Mouse (Mus musculus): ENCODE results near the gene St6galnac1. TPM values are rescaled to one million over a fixed set of nuclear protein-coding genes. Genes with fewer than 3 reads are reported as not detected.
"Not testable (repeated sequence)": the region's sequence is repeated elsewhere in the genome, so short reads cannot be mapped to it uniquely, and the experiment has no call there.

Gene St6galnac1
- polyA plus RNA-seq, 2 experiments, result not detected

- no peak overlapping the region for H3K4me2 ChIP-seq (ENCODE audit: low read depth)
- H3K4me1 ChIP-seq (replicated peaks; ENCODE audit: control insufficient read depth in 2 of 2, insufficient read depth in 2 of 2, low read length in 1 of 2), result no peaks in the 10 kb centered on the region
- DNase-seq (ENCODE audit: low read depth in 3 of 3, low spot score in 3 of 3) (no peak), ATAC-seq (ENCODE audit: insufficient read depth) (no peak)
- no peaks in the 10 kb centered on the region for H3K9me3 ChIP-seq (ENCODE audit: control insufficient read depth, low read length)
- WGBS (ENCODE audit: insufficient replicate concordance), result 67% methylated on average over 2 of the region's 2 CpGs
- no peak for TF ChIP-seq CTCF (IDR thresholded peaks at IDR 0.05; ENCODE audit: low read depth)
- no peak for TF ChIP-seq EP300 (IDR thresholded peaks at IDR 0.05; ENCODE audit: low read depth)
- H3K36me3 ChIP-seq (replicated peaks; ENCODE audit: control insufficient read depth, insufficient read depth, low read depth), result no peaks in the 10 kb centered on the region
- H3K9ac ChIP-seq (replicated peaks), result no peak overlapping the region
- H3K4me3 ChIP-seq (ENCODE audit: insufficient read depth in 1 of 2, low read depth in 2 of 2, low read length in 2 of 2), result no peak overlapping the region
- H3K27me3 ChIP-seq (ENCODE audit: control insufficient read depth, insufficient read depth, low read length), result no peaks in the 10 kb centered on the region
- H3K27ac ChIP-seq, result no peak overlapping the region
Measured at GRCm38 (mm10) chr11:116764946-116765345, 10.4 kb downstream of the St6galnac1 start.

- H3K36me3 ChIP-seq (replicated peaks; ENCODE audit: control insufficient read depth, insufficient read depth, low read depth), result no peaks in the 10 kb centered on the region
- H3K4me3 ChIP-seq (ENCODE audit: insufficient read depth in 1 of 2, low read depth in 2 of 2, low read length in 2 of 2), result no peak overlapping the region
- no peak for TF ChIP-seq EP300 (IDR thresholded peaks at IDR 0.05; ENCODE audit: low read depth)
- no peak for TF ChIP-seq CTCF (IDR thresholded peaks at IDR 0.05; ENCODE audit: low read depth)
- no peak overlapping the region for H3K4me2 ChIP-seq (ENCODE audit: low read depth)
- H3K9ac ChIP-seq (replicated peaks), result no peak overlapping the region
- DNase-seq (ENCODE audit: low read depth in 3 of 3, low spot score in 3 of 3), result no peak
- H3K4me1 ChIP-seq (replicated peaks; ENCODE audit: control insufficient read depth in 2 of 2, insufficient read depth in 2 of 2, low read length in 1 of 2), result no peaks in the 10 kb centered on the region
- no peak overlapping the region for H3K27ac ChIP-seq
- no peaks in the 10 kb centered on the region for H3K27me3 ChIP-seq (ENCODE audit: control insufficient read depth, insufficient read depth, low read length)
- H3K9me3 ChIP-seq (ENCODE audit: control insufficient read depth, low read length), result no peaks in the 10 kb centered on the region
- no peak for ATAC-seq (ENCODE audit: insufficient read depth)
- 74% methylated on average over 7 of the region's 7 CpGs for WGBS (ENCODE audit: insufficient replicate concordance)
Measured at GRCm38 (mm10) chr11:116764346-116764745, 11.0 kb downstream of the St6galnac1 start.

GRCm38 (mm10) chr11:116755191-116755590 lies 20.1 kb downstream of the St6galnac1 start:
- DNase-seq (ENCODE audit: low read depth in 3 of 3, low spot score in 3 of 3) (no peak), ATAC-seq (ENCODE audit: insufficient read depth) (no peak)
- Histone ChIP-seq H3K36me3 (replicated peaks; ENCODE audit: control insufficient read depth, insufficient read depth, low read depth) (no peaks in the 10 kb centered on the region), H3K4me1 (replicated peaks; ENCODE audit: control insufficient read depth in 2 of 2, insufficient read depth in 2 of 2, low read length in 1 of 2) (no peaks in the 10 kb centered on the region), H3K9ac (replicated peaks) (no peak overlapping the region), H3K4me2 (ENCODE audit: low read depth) (no peak overlapping the region), H3K27me3 (ENCODE audit: control insufficient read depth, insufficient read depth, low read length) (no peaks in the 10 kb centered on the region), H3K9me3 (ENCODE audit: control insufficient read depth, low read length) (no peaks in the 10 kb centered on the region), H3K4me3 (ENCODE audit: insufficient read depth in 1 of 2, low read depth in 2 of 2, low read length in 2 of 2) (no peak overlapping the region), H3K27ac (no peak overlapping the region)
- 59% methylated on average over 4 of the region's 4 CpGs for WGBS (ENCODE audit: insufficient replicate concordance)
- TF ChIP-seq CTCF (IDR thresholded peaks at IDR 0.05; ENCODE audit: low read depth) (no peak), EP300 (IDR thresholded peaks at IDR 0.05; ENCODE audit: low read depth) (no peak)

- Histone ChIP-seq H3K4me2 (ENCODE audit: low read depth) (no peak overlapping the region), H3K27ac (no peak overlapping the region), H3K4me1 (replicated peaks; ENCODE audit: control insufficient read depth in 2 of 2, insufficient read depth in 2 of 2, low read length in 1 of 2) (no peaks in the 10 kb centered on the region), H3K9ac (replicated peaks) (no peak overlapping the region), H3K4me3 (ENCODE audit: insufficient read depth in 1 of 2, low read depth in 2 of 2, low read length in 2 of 2) (no peak overlapping the region), H3K9me3 (ENCODE audit: control insufficient read depth, low read length) (no peaks in the 10 kb centered on the region), H3K36me3 (replicated peaks; ENCODE audit: control insufficient read depth, insufficient read depth, low read depth) (no peaks in the 10 kb centered on the region), H3K27me3 (ENCODE audit: control insufficient read depth, insufficient read depth, low read length) (no peaks in the 10 kb centered on the region)
- TF ChIP-seq CTCF (IDR thresholded peaks at IDR 0.05; ENCODE audit: low read depth) (no peak), EP300 (IDR thresholded peaks at IDR 0.05; ENCODE audit: low read depth) (no peak)
- ATAC-seq (ENCODE audit: insufficient read depth), result no peak
- WGBS (ENCODE audit: insufficient replicate concordance), result 46% methylated on average over 5 of the region's 5 CpGs
- DNase-seq (ENCODE audit: low read depth in 3 of 3, low spot score in 3 of 3), result no peak
Measured at GRCm38 (mm10) chr11:116753674-116754470, 21.4 kb downstream of the St6galnac1 start.

- H3K4me2 ChIP-seq (ENCODE audit: low read depth), result no peak overlapping the region
- H3K27me3 ChIP-seq (ENCODE audit: control insufficient read depth, insufficient read depth, low read length), result no peaks in the 10 kb centered on the region
- no peak overlapping the region for H3K27ac ChIP-seq
- DNase-seq (ENCODE audit: low read depth in 3 of 3, low spot score in 3 of 3), result no peak
- no peaks in the 10 kb centered on the region for H3K36me3 ChIP-seq (replicated peaks; ENCODE audit: control insufficient read depth, insufficient read depth, low read depth)
- TF ChIP-seq CTCF (IDR thresholded peaks at IDR 0.05; ENCODE audit: low read depth) (no peak), EP300 (IDR thresholded peaks at IDR 0.05; ENCODE audit: low read depth) (no peak)
- no peaks in the 10 kb centered on the region for H3K9me3 ChIP-seq (ENCODE audit: control insufficient read depth, low read length)
- WGBS (ENCODE audit: insufficient replicate concordance), result 51% methylated on average over 8 of the region's 8 CpGs
- H3K9ac ChIP-seq (replicated peaks), result no peak overlapping the region
- no peak overlapping the region for H3K4me3 ChIP-seq (ENCODE audit: insufficient read depth in 1 of 2, low read depth in 2 of 2, low read length in 2 of 2)
- no peaks in the 10 kb centered on the region for H3K4me1 ChIP-seq (replicated peaks; ENCODE audit: control insufficient read depth in 2 of 2, insufficient read depth in 2 of 2, low read length in 1 of 2)
- ATAC-seq (ENCODE audit: insufficient read depth), result no peak
Measured at GRCm38 (mm10) chr11:116749733-116750132, 25.6 kb downstream of the St6galnac1 start.

GRCm38 (mm10) chr11:116748692-116749091 lies 26.6 kb downstream of the St6galnac1 start:
- H3K9ac ChIP-seq (replicated peaks); H3K27ac ChIP-seq; H3K9me3 ChIP-seq (ENCODE audit: control insufficient read depth, low read length); DNase-seq (ENCODE audit: low read depth in 3 of 3, low spot score in 3 of 3); H3K4me2 ChIP-seq (ENCODE audit: low read depth); H3K36me3 ChIP-seq (replicated peaks; ENCODE audit: control insufficient read depth, insufficient read depth, low read depth); H3K27me3 ChIP-seq (ENCODE audit: control insufficient read depth, insufficient read depth, low read length); ATAC-seq (ENCODE audit: insufficient read depth); H3K4me3 ChIP-seq (ENCODE audit: insufficient read depth in 1 of 2, low read depth in 2 of 2, low read length in 2 of 2); H3K4me1 ChIP-seq (replicated peaks; ENCODE audit: control insufficient read depth in 2 of 2, insufficient read depth in 2 of 2, low read length in 1 of 2): not testable (repeated sequence)
- 52% methylated on average over 2 of the region's 2 CpGs for WGBS (ENCODE audit: insufficient replicate concordance)

- not testable (repeated sequence) for H3K4me2 ChIP-seq (ENCODE audit: low read depth); H3K9ac ChIP-seq (replicated peaks); H3K4me1 ChIP-seq (replicated peaks; ENCODE audit: control insufficient read depth in 2 of 2, insufficient read depth in 2 of 2, low read length in 1 of 2); H3K27me3 ChIP-seq (ENCODE audit: control insufficient read depth, insufficient read depth, low read length); H3K36me3 ChIP-seq (replicated peaks; ENCODE audit: control insufficient read depth, insufficient read depth, low read depth); H3K9me3 ChIP-seq (ENCODE audit: control insufficient read depth, low read length); DNase-seq (ENCODE audit: low read depth in 3 of 3, low spot score in 3 of 3); ATAC-seq (ENCODE audit: insufficient read depth); H3K27ac ChIP-seq; H3K4me3 ChIP-seq (ENCODE audit: insufficient read depth in 1 of 2, low read depth in 2 of 2, low read length in 2 of 2)
- WGBS (ENCODE audit: insufficient replicate concordance), result 63% methylated on average over 3 of the region's 3 CpGs
Measured at GRCm38 (mm10) chr11:116746822-116747221, 28.5 kb downstream of the St6galnac1 start.

Data from liver, embryonic 14.5 days (tissue).